Mouse (Mus musculus) heart, embryonic 10.5 days (tissue): ENCODE measurements around the gene Exog. TPM values are rescaled to one million over a fixed set of nuclear protein-coding genes. Genes with fewer than 3 reads are reported as not detected.

ENCODE experiments used
- DNase-seq: peaks from one replicate; pipeline ENCODE4 v3.0.0-alpha.2; 2017; ENCODE audit warnings: low spot score
- H3K27ac ChIP-seq: fragments of 300-500 bp; sonication (generic); 2 replicates; pipeline ENCODE4 v1.5.1; 2016; ENCODE audit warnings: mild to moderate bottlenecking
- H3K27me3 ChIP-seq: fragments of 300-500 bp; sonication (generic); 2 replicates; pipeline ENCODE4 v1.6.1; 2016; ENCODE audit warnings: mild to moderate bottlenecking; ENCODE audit not compliant: poor library complexity, insufficient read depth, severe bottlenecking
- H3K36me3 ChIP-seq: fragments of 300-500 bp; sonication (generic); 2 replicates; pipeline ENCODE4 v1.6.1; 2016; ENCODE audit warnings: mild to moderate bottlenecking, moderate library complexity
- H3K4me1 ChIP-seq: fragments of 300-500 bp; sonication (generic); 2 replicates; pipeline ENCODE4 v1.6.1; 2016; ENCODE audit warnings: mild to moderate bottlenecking
- H3K4me3 ChIP-seq: fragments of 300-500 bp; sonication (generic); 2 replicates; pipeline ENCODE4 v1.5.1; 2016; ENCODE audit warnings: mild to moderate bottlenecking, moderate library complexity
- H3K9me3 ChIP-seq: fragments of 300-500 bp; sonication (generic); 2 replicates; pipeline ENCODE4 v1.6.1; 2016; ENCODE audit warnings: mild to moderate bottlenecking, moderate library complexity
- WGBS: fragments of 180-500 bp; shearing (Covaris S2); methylation state at CpG from one replicate; pipeline ENCODE4 v1.1.7; 2016; 5-methylcytosine and 5-hydroxymethylcytosine counted together
- polyA plus RNA-seq: library from polyadenylated mRNA; unstranded; fragments of >200 nt; fragmentation: Nextera tagmentation; extraction: Ambion mirVana; gene quantifications from 2 replicates; pipeline ENCODE4 v1.2.1, GENCODE M21; 2016

Gene Exog
- polyA plus RNA-seq, 1 experiment from 2014 or later = 25.0 TPM

DNA sequence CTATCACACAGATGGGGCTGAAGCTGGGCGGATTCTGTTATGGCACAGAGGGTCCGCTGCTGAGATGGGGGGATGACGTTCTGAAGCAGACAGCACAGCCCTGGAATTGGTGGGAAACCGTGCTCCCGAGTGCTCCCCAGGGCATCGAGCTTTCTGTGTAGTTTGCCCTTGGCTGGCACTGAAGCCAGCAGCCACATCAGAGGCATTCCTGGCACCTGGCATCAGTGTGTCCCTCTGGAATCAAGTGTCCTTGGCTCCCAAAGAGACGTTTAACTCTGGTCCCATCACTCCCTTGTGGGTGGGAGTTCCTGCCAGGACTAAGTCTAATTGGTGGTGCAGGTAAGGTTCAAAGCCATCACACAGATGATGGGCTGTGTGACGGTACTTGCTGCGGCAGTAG is 51.6 kb downstream of the Exog start:
- 80% methylated on average over 9 of the region's 9 CpGs for WGBS
- peaks cover 90% of the 10 kb centered on the region for H3K36me3 ChIP-seq
- H3K27me3 ChIP-seq = peaks cover 9% of the 10 kb centered on the region; the same call in 1 of the 2 replicates
- H3K27ac ChIP-seq = no peak overlapping the region
- no peaks in the 10 kb centered on the region for H3K9me3 ChIP-seq
- H3K4me3 ChIP-seq = no peak overlapping the region
- H3K4me1 ChIP-seq = 0 out of 2 replicates have a peak, but pooled peaks cover 7% of the 10 kb centered on the region
- DNase-seq = no peak

DNA sequence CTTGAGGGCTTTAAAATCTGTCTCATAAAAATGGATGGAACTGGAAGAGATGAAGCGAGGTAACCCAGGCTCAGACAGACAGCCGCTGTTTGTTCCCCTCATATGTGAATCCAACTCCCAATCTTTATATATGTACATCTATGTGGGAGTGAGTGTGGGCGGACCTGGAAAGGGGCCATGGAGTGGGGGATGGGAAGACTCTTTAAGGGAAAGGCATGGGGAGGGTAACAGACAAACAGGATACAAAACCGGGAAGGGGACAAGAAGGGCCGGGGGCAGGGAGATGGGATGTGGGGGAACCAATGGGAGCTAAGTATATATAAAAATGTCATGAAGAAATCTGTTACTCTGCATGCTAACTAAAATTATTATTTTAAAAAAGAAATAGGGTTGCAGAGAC is 52.2 kb downstream of the Exog start:
- Histone ChIP-seq H3K9me3 (no peaks in the 10 kb centered on the region), H3K36me3 (peaks cover 90% of the 10 kb centered on the region), H3K27me3 (peaks cover 9% of the 10 kb centered on the region; the same call in 1 of the 2 replicates), H3K27ac (no peak overlapping the region), H3K4me3 (no peak overlapping the region), H3K4me1 (0 out of 2 replicates have a peak, but pooled peaks cover 7% of the 10 kb centered on the region)
- 65% methylated on average over 5 of the region's 5 CpGs for WGBS
- DNase-seq = no peak

DNA sequence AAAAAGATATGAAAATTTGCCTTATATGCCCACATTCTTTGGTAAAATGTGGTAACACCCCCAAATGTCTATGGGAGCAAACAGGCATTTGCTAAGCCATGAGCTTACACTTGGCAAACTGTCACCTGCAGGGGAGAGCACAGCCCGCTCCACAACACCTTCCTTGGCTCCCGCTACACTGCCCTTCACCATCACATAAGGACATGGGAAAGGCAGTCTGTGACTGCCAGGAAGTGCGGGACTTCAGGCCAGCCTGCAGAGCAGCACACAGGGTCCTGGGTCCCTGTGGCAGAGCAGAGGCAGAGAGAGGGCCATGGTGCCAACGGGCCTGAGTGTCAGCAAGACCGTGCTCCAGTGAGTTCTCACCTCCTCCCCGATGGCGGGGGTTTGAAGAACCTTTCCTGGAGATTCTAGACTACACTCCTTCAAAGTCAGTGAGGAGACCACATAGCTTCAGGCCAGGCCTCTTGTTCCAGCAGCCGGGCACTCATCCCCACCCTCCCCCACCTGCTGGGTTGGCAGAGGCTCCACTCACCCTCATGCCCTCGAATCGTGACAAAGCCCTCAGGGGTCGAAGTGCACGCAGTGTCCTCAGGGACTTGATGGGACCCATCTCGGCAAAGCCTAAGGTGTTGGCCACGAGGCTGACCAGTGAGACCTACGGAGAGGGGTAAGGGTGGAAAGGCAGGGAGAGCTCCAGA is 53.0 kb downstream of the Exog start:
- H3K9me3 ChIP-seq = no peaks in the 10 kb centered on the region
- 0 out of 2 replicates have a peak, but pooled peaks cover 7% of the 10 kb centered on the region for H3K4me1 ChIP-seq
- H3K27ac ChIP-seq = no peak overlapping the region
- peaks cover 9% of the 10 kb centered on the region; the same call in 1 of the 2 replicates for H3K27me3 ChIP-seq
- H3K4me3 ChIP-seq = no peak overlapping the region
- peaks cover 83% of the 10 kb centered on the region for H3K36me3 ChIP-seq
- WGBS = 81% methylated on average over 15 of the region's 15 CpGs
- no peak for DNase-seq

GRCm38 (mm10) chr9:119498247-119498607 is 53.5 kb downstream of the Exog start:
- H3K4me3 ChIP-seq = no peak overlapping the region
- H3K9me3 ChIP-seq = no peaks in the 10 kb centered on the region
- WGBS = 85% methylated on average over 9 of the region's 9 CpGs
- H3K36me3 ChIP-seq = peaks cover 80% of the 10 kb centered on the region
- H3K4me1 ChIP-seq = 0 out of 2 replicates have a peak, but pooled peaks cover 7% of the 10 kb centered on the region
- no peak for DNase-seq
- H3K27me3 ChIP-seq = peaks cover 9% of the 10 kb centered on the region; the same call in 1 of the 2 replicates
- no peak overlapping the region for H3K27ac ChIP-seq

- H3K4me3 ChIP-seq = no peak overlapping the region
- no peak overlapping the region for H3K27ac ChIP-seq
- no peaks in the 10 kb centered on the region for H3K9me3 ChIP-seq
- 80% methylated on average over 7 of the region's 7 CpGs for WGBS
- no peak for DNase-seq
- peaks cover 9% of the 10 kb centered on the region; the same call in 1 of the 2 replicates for H3K27me3 ChIP-seq
- H3K36me3 ChIP-seq = peaks cover 76% of the 10 kb centered on the region
- H3K4me1 ChIP-seq = 0 out of 2 replicates have a peak, but pooled peaks cover 7% of the 10 kb centered on the region
Measured at GRCm38 (mm10) chr9:119498885-119499284, 54.1 kb downstream of the Exog start.

DNA sequence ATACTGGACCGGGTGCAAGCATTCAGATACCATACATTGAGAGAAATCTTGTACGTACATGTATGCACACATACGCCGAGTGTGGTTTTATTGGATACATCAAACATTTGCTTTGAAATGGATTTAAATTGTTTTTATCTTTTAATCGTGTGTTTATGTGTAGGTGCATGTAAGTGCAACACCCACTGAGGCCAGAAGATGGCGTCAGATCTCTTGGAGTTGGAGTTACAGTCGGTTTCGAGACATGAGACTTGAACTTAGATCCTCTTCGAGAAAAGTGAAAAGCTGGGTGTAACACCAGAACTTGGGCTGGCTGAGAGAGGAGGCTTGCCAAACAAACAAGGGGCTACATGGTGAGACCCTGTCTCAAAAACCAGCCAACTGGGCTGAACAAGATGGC is 58.9 kb downstream of the Exog start:
- WGBS = 89% methylated on average over 9 of the region's 9 CpGs
- H3K27ac ChIP-seq = no peak overlapping the region
- no peak for DNase-seq
- no peaks in the 10 kb centered on the region for H3K27me3 ChIP-seq
- H3K4me1 ChIP-seq = no peaks in the 10 kb centered on the region
- peaks cover 59% of the 10 kb centered on the region for H3K36me3 ChIP-seq
- no peak overlapping the region for H3K4me3 ChIP-seq
- H3K9me3 ChIP-seq = peaks cover 4% of the 10 kb centered on the region

DNA sequence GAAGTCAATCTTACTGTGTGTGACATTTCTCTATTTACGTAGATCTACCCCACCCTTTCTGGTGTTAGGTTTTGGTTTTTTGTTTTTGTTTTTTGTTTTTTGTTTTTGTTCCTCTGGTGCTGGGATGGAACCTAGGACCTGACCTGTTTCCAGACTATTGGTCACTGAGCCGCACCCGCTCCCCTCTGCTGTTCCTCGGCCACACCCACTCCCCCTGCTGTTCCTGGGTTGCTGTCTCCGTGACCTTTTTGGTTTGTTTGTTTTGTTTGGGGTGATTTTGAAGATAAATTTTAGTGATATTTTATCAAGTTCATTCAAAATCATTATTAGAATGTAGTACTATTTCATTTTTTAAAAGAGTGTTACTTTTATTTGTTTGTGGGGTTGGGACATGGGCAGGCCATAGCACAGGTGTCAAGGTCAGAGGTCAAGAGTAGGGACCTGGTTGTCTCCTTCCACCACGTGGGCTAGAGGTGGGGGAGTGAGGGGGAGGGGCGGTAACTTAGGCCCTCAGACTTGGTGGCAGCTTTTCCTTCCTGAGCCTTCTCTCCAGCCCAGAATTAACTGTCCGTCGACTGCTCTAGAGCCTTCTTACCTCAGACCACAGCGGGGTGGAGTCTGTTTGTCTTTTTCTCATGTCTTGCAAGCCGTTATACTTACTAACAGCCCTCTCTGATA is 60.4 kb downstream of the Exog start:
- no peak for DNase-seq
- Histone ChIP-seq H3K4me3 (no peak overlapping the region), H3K4me1 (no peaks in the 10 kb centered on the region), H3K27ac (no peak overlapping the region), H3K9me3 (peaks cover 4% of the 10 kb centered on the region), H3K27me3 (no peaks in the 10 kb centered on the region), H3K36me3 (peaks cover 60% of the 10 kb centered on the region)
- WGBS = 56% methylated on average over 11 of the region's 11 CpGs

DNA sequence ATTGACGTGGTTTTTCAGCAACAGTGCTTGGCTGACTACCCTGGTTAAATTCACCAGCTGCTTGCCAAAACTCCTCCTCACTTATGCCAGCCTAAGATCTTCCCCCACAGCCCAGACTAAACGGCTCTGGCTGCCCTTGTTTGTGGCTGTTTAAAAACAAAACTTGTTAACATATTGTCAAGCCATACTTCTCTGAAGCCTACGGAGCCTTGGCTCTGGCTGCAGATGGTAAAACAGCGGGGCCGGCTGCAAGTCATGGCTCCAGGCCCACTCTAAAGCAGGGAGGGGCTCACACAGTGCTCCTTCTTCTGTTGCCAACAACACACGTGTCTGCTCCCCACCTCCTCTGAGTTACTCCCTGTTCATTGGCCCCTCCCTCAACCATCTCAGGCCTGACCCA is 66.2 kb downstream of the Exog start:
- H3K27me3 ChIP-seq = peaks cover 8% of the 10 kb centered on the region
- whole genome bisulfite sequencing = 73% methylated on average over 6 of the region's 6 CpGs
- H3K27ac ChIP-seq = 0 out of 2 replicates have a peak overlapping the region, but pooled peaks have one; percentile 29
- peaks cover 13% of the 10 kb centered on the region for H3K4me1 ChIP-seq
- DNase-seq = no peak
- H3K4me3 ChIP-seq = no peak overlapping the region
- H3K9me3 ChIP-seq = peaks cover 4% of the 10 kb centered on the region
- peaks cover 65% of the 10 kb centered on the region for H3K36me3 ChIP-seq

- Histone ChIP-seq H3K4me1 (peaks cover 33% of the 10 kb centered on the region), H3K4me3 (no peak overlapping the region), H3K27ac (no peak overlapping the region), H3K9me3 (no peaks in the 10 kb centered on the region), H3K27me3 (peaks cover 25% of the 10 kb centered on the region), H3K36me3 (peaks cover 57% of the 10 kb centered on the region)
- WGBS = 86% methylated on average over 9 of the region's 9 CpGs
- no peak for DNase-seq
Measured at GRCm38 (mm10) chr9:119512993-119513392, 68.2 kb downstream of the Exog start.

DNA sequence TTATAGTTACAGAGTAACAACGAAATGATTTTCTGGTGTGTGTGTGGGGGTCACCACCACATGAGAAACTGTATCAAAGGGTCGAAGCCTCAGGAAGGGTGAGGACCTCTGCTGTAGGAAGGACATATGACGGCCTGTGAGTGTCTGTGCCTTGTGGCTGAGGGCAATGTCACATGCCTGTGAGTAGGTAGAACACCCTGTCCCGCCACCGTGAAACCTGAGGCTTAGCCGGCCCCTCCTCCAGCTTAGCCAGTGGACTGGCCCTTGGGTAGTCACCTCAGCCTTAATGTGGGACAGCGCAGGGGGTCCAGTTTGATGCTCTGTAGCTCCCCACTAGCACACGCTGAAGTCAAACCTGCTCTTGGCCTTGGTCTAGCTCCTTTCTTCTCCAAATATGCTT is 69.1 kb downstream of the Exog start:
- 79% methylated on average over 8 of the region's 8 CpGs for WGBS
- Histone ChIP-seq H3K4me1 (peaks cover 40% of the 10 kb centered on the region), H3K9me3 (no peaks in the 10 kb centered on the region), H3K36me3 (peaks cover 49% of the 10 kb centered on the region), H3K27me3 (peaks cover 32% of the 10 kb centered on the region), H3K27ac (no peak overlapping the region), H3K4me3 (no peak overlapping the region)
- no peak for DNase-seq

GRCm38 (mm10) chr9:119514986-119515385 is 70.2 kb downstream of the Exog start:
- Histone ChIP-seq H3K27ac (peak overlapping the region; percentile 59; the same call in 1 of the 2 replicates), H3K27me3 (peaks cover 36% of the 10 kb centered on the region), H3K4me3 (no peak overlapping the region), H3K36me3 (peaks cover 39% of the 10 kb centered on the region), H3K9me3 (no peaks in the 10 kb centered on the region), H3K4me1 (peaks cover 40% of the 10 kb centered on the region)
- DNase-seq = no peak
- 78% methylated on average over 8 of the region's 8 CpGs for WGBS
